Mouse (Mus musculus) embryo, embryonic 11 days (tissue): Measurements from ENCODE around the gene Bag6.
"Not testable (repeated sequence)": the region's sequence is repeated elsewhere in the genome, so short reads cannot be mapped to it uniquely, and the experiment has no call there.

Experiments
- DNase-seq: peaks from one replicate; pipeline ENCODE4 v3.0.0-alpha.2; 2015

Gene Bag6

DNA sequence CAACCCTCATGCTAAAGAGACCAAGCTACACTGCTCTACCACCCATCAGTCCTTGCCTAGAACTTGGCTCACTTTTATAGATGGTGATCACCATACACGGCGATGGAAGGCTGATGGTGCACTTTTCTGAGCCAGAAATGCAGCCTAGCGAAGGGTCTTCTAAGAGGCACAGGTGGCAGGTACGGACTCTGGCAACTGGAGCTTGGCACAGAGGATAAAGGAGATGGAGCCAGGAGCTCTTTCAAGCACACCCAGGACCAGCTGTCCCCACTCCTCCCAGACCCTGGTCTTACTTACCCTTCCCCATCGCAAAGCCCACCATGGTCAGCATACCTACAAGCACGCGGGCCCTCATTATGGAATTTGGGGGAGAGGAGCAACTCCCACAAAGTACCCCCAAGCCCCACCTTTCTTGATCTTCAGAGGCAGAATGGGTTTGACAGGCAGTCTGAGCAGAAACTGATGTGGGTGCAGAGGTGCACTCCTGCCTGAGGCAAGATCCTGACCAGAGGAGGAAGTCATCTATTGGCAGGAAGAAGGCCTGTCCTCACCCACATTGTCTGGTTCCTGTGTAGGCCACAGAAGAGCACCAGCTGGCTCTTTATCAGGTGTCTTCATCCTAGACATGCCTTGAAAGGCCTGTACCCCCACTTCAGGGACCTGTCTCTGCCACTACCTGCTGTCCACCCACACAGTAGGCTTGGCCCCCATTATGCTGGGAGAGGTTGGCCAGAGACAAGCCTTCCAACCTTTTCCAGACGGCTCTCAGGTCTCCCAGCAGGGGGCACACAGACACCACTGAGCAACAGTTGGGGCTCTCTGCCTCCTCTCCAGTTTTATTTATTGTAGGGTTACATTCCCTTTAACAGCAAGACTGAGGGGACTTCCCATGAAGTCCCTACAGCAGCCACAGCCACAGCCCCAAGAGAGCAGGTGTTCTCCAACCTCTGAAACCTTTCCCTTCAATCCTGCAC, 19.6 kb upstream of the Bag6 start, which contains the start of gene Ly6g5b:
TSS of gene Ly6g5b (minus strand) at position 383 of the 974 bp plus-strand sequence.
- DNase-seq = no peak

DNA sequence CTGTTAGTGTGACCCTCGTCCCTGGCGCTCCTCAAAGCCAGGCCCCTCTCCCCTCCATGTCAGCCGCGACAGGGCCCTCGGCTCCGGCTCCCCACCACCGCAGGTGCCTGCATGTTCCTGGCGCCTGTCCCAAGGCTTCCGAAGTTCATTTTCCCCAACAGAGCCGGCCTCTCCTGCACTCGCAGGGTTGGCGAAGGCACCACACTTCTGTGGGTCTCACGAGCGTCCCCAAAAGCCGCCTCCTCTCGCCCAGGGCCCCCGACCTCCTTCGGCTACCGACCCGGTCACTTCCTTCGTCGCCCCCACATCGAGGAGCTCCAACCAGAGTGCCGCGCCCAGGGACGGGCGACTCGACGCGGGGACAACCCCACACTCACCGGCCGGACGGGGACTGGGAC, 14.2 kb upstream of the Bag6 start:
- no peak for DNase-seq

DNA sequence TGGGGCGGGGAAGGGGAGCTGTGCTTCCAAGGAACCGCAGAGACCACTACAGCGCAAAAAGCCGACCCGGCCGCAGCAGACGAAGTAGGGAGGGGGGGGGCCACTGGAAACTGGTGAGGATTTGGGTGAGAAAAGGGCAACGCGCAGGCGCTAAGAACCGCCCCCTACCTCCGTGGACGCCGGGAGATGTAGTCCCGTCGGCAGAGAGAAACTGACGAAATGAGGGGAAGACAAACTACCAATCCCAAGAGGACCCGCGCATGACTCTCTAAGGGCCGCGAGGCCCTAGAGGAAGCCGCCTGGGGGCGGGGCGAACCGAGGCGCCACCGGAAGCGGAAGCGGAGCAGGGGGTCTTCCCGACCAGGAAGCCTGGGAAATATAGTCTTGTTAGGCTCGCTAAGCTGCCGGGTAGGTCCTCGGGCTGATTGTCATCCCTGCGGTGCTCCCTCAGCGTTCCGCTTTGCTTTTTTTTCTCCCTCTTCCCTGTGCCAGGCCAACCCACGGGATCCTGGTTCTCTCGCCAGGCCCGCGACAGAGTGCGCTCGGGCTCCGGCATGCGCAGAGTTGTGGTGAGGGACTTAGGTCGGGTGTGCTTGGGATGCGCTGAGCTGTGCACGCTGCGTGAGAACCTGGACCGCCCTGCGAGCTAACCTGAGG, 13.7 kb upstream of the Bag6 start, which contains the start of gene Gpank1:
TSS of gene Gpank1 (plus strand) at position 313 of the 657 bp plus-strand sequence.
- DNase-seq = peak; percentile 100

DNA sequence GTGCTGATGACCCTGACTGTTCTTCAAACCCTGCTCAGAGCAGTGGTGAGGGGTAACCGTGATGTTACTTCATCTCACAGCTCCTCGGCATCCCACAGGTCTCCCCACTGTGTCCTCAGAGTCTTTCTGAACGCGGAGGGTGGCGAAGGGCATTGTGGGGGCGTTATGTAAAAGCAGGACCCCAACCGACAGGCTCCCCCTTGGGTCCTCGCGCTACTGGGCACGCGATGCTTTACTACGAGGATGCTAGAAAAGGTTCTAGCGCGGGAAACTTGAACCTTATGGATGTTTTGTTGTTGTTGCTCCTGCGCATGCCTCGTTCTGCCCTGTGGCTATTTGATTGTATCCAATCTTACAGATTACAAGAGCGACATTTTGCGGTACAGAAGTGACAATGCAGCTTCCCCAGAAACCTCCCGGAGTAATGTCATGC, 13.1 kb upstream of the Bag6 start, which contains the start of gene Csnk2b:
TSS of gene Csnk2b (minus strand) at position 183 of the 433 bp plus-strand sequence.
- DNase-seq = peak; percentile 79

DNA sequence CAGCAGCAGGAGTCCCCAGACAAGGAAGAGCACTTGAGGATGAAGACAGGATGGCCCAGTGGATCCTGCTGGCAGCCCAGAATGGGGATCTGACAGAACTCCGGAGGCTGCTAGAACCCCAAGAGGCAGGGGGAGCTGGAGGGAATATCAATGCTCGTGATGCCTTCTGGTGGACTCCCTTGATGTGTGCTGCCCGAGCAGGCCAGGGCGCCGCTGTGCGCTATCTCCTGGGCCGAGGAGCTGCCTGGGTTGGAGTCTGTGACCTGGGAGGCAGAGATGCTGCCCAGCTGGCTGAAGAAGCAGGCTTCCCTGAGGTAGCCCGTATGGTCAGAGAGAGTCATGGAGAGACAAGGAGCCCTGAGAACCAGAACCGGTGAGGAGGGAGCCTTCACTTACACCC, 11.7 kb upstream of the Bag6 start:
- DNase-seq = not testable (repeated sequence)

DNA sequence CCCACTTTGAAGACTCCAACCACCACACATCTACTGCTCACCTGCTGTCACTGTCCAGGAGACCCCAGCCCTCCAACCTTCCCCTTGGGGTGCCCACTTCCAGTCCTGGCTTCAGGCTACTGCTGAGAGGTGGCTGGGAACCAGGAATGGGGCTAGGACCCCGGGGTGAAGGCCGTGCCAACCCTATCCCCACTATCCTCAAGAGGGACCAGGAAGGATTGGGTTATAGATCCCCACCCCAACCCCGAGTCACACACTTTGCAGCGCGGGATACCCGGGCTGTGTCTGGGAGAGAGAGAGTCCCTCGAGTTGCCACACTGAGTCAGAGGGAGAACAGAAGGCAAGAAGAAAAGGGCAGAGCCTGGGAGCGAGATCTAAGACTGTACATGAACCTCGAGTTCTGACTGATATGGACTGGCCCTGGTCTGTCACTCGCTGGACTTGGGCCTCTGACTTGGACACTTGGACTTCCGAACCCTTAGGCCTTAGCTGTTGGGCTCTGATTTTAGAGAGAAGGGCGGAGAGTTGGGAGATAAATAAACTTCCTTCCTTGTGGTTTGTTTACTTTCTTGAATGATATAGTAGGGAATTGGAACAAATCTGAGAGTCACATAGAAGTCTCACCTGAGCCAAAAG, 10.6 kb upstream of the Bag6 start:
- not testable (repeated sequence) for DNase-seq

DNA sequence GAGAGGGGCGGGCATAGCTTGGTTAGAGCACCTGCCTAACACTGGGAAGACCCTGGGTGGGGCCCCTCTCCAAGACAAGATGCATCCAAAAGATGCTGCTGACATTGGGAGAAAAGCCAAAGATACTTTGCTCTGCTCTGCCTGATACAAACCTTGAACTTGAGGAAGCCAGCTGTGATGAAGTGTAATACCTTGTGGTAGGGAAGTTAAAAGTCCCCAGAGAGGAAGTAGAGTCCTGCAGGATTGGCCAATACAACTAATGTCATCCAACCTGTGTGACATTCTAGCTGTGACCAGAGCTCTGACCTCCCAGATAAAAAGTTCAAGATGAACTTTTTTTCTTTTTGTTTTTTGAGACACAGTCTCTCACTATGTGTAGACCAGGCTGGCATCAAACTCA, 9.9 kb upstream of the Bag6 start:
- no peak for DNase-seq

DNA sequence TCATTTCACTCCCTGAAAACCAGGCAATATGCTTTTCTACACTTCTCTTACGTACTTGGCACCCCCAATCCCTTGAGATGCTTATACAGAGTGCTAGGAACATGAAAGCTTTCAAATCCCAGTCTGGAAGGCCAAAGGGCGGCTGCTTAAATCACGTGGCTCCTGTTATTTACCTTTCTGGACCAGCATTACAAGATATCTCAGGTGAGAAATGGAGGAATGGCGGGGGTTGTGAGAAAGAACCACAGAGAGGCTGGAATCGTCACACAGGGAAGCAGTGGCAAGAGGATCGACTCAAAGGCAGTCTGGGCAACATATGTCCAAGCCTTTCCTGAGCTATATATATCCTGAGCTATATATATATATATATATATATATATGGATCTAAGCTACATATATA, 9.4 kb upstream of the Bag6 start:
- no peak for DNase-seq

DNA sequence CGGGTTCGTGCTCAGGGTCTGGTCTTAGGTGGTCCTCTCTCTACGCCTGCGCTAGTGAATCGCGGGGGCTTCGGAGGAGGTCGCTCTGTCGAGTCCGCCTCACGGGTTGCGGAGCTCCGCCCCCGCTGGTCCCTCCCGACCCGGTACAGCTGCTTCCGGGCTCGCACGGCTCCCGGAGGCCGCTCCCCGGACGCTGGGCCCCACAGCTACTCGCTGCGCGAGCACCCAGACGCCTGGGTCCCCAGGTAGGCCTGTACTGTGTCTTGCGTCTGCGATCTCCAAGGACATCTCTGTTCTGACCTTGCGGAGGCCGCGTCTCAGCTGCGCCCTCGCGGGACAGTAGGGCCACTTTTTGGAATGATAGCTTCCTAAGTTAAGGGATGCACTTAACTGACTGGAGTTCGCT, 8.8 kb upstream of the Bag6 start, which contains the start of gene D17H6S53E:
TSS of gene D17H6S53E (plus strand) at position 168 of the 406 bp plus-strand sequence.
- DNase-seq = peak; percentile 88

DNA sequence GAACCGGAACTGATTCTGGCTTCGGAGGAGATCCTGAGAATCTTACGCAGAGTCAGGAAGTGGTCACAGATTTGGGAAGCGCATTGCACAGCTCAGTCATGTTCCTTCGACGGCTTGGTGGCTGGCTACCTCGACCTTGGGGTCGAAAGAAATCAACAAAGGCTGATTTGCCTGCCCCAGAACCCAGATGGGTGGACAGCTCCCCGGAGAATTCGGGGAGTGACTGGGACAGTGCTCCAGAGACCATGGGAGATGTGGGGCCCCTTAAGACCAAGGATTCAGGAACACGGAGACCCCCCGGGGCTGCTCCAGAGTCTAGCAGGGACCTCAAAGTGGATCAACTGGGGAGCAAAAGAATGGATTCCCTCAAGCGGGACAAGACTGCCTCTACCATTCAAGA, 8.0 kb upstream of the Bag6 start:
- no peak for DNase-seq

DNA sequence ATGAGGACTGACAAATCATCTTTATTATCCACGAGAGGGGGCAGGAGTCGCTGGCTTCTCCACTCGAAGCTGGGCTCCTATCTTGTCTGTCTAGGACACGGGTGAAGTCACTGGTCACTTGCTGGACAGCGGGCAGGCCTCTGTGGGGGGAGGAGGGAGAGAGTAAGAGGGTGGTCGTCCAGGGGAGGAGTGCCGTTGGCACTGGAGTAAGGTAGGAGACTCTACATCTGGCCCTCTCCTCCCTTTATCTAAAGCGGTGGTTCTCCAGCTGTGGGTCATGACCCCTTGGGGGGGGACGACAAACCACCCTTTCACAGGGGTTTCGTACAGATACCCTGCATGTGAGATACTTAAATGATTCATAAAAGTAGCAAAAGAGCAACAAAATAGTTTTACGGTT, 6.0 kb upstream of the Bag6 start:
- no peak for DNase-seq

DNA sequence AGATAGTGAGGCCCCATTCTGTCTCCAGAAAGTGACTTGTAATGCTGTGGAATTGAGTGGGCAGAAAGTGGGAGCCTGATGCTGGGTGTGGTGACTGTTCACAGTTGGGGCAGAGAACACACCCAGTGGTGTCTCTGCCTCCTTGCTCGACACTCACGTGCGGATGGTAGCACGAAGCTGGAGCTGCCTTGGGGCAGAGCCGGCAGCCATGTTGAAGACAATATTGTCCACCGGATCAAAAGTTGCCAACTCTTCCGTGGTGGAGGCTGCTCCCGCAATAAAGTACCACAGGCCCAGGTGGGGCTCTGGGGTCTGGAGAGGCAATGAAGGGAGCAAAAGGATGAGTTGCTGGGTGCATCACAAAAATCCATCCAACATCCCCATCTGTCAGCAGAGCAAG, 3.9 kb upstream of the Bag6 start:
- no peak for DNase-seq

DNA sequence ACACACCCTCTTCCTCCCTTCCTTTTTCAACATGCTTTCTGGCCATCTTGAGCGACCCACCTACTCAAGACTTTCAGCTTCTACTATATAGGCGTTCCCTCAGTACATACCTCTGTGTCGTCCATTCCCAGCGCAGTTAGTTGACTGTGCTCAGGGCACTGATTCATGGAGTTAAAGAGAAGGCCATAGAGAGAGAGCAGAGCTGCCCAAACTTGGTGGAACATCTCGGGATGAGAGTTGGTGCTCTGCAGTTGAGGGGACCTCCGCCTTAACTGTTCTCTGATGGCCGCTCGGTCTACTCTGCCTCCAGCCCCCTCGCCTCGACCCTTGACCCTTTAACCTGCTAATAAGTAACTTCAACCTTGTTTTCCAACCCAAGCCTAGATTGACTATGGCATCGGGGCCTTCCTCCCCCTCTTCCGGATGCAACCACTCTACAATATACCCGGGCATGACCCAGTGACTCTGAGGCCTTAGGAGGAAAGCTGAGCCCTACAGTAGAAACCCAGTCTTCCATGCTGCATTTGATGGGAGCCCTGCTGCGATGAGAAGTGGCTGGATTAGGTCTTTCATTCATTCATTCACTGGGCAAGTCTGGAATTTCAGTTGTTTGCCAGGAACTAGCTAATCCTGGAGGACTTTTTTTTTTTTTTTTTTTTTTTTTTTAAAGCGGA, 3.3 kb upstream of the Bag6 start, which contains the start of gene Apom:
TSS of gene Apom (minus strand) at position 551 of the 674 bp plus-strand sequence.
- DNase-seq = no peak

DNA sequence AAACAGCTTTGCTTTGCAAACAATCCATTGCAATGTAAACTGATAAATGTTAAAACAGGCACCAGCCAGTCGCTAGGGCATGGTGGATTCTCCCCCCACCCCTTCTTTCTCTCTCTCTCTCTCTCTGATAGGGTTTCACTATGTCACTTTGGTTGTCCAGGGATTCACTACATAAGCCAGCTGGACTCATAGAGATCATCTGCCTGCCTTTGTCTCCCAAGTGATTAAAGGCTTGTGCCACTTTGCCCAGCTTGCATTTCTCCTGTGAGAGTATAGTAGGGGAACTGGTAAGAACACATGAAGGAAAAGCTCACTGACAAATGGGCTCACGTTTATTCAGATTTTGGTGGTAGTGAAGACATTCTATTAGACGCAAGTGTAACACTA, 2.8 kb upstream of the Bag6 start:
- no peak for DNase-seq

DNA sequence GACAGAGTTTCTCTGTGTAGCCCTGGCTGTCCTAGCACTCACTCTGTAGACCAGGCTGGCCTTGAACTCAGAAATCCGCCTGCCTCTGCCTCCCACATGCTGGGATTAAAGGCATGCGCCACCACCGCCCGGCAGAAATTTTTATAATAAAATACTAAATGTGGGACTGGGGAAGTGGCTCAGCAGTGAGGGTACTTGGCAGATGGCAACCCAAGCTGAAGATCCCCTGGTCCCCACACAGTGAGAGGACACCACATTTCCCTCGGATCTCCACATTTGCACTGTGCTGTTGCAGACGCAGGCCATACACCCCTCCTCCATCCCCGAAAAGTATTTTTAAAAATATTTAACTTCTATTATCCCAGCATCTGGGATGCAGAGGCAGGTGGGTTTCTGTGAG, 1.5 kb upstream of the Bag6 start:
- DNase-seq = no peak

DNA sequence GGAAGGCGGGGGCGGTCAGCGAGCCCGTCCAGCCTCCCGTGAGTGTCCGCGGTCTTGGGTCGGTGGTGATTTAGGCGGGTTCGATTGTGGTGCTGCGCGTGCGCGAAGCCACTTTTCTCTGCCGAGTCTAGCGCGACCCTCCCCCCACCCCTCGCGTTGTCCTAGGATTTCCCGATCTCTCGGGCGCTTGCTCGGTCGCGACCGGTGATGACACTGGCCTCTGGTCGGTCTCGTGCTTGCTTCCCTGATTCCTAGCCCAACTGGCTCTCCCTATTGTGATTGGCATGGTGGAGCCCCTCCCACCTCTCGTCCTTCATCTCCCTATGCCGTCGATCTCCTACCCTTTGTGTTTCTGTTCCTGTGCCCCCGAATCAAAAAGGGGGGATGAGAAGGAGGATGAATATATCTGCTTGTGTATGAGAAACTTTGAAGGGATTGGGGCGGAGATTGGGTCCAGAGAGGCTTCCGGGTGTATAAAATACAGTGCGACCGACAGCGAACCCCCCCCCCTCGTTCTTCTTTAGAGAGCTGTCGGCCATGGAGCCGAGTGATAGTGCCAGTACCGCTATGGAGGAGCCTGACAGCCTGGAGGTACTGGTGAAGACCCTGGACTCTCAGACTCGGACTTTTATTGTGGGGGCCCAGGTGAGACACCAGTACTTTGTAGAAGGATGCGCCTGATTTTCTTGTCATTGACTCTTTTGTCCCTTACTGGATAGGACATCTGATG, 778 bp downstream of the Bag6 start:
- peak; percentile 87 for DNase-seq

DNA sequence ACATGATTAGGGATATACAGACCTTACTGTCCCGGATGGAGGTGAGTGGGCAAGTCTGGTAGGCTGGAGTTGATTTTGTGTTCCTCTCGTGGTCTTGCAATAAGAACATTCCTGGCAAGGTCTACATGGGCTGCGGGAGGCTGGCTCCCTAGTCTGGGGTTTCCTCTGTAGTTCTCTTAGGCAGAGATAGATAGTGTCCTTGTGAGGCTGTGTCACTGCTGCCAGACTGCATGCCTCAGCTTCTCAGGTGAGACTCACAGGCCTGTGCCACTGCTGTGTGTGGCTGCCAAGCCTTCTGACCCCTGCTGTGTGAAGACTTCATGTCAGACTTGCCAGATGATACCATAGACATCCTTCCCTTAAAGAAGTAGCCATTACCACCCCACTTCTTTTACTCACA, 4.3 kb downstream of the Bag6 start:
- DNase-seq = no peak

DNA sequence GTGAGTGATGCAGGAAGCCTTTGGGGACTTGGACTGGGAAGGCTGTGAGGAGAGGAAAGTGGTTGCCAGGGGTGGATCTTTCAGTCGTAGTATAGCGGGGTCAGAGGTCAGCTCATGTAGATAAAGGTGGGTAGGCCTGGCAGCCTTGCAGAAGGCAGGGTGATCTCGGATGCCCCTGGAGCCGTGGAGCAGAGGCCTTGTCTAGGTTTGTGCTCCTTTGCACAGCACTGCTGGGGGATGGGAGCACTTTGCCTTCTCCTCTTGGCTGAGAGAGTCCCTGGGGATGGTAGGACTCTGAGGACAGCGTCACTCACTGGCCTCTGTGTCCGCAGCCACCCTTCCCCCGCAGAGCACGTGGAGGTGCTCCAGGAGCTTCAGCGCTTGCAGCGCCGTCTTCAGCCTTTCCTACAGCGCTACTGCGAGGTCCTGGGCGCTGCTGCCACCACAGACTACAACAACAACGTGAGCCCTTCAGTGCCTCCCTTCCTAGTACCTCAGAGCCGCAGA, 5.6 kb downstream of the Bag6 start:
- no peak for DNase-seq

DNA sequence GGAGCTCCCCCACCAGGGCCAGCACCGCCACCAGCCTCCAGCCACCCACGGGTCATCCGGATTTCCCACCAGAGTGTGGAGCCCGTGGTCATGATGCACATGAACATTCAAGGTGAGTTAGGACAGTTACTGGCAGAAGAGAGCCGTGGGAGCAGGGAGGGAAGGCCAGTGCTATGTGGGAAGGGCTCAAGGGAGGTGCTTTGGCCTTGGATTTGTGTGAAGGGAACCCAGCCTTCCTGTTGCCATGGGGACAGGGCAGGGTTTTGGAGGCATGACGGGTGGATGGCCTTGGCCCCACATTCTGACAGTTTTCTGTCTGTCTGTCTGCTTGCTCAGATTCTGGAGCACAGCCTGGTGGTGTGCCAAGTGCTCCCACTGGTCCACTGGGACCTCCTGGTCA, 7.0 kb downstream of the Bag6 start:
- DNase-seq = no peak

DNA sequence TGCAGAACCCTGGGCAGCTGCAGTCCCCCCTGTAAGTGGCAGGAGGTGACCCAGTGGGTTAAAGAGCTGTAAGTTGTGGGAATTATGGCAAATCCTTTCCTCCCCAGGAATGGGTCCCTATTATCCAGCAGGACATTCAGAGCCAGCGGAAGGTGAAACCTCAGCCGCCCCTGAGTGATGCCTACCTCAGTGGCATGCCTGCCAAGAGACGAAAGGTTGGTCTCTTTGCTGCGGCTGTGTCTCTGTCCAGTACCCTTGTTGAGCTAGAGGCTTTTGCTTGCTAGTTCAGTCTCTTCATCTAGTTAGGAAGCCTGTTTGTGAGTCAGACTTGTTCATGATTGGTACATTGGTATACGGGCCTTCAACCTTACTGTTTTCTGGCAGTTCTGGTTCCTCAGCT, 11.2 kb downstream of the Bag6 start:
- DNase-seq = no peak

DNA sequence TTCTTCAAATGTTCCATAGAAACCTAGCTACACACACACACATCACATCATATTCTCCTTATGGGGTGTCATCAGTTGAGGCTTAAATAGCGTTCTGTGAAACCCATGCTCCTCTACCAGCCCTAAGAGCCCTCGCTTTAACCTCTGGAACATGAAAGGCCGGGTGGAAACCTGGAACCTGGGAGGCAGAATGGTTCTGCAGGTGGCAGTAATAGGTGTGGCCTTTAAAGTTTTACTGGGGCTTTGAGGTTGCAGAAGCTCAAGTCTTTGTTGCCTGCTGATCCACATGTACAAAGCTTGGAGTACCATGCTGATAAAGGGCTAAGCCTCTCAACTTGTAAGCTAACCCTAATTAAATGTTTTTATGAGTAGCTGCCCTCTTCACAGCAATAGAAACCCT, 12.4 kb downstream of the Bag6 start:
- no peak for DNase-seq
